Mouse (Mus musculus) intestine, embryonic 16.5 days (tissue): ENCODE data around the gene Slc25a23. TPM values are rescaled to one million over a fixed set of nuclear protein-coding genes. Genes with fewer than 3 reads are reported as not detected.

Experiments used
- ATAC-seq: fragments of 200-750 bp; cut with Nextera tagmentation; 2 replicates; pipeline ENCODE4 v1.8.0; 2017; ENCODE audit warnings: moderate TSS enrichment, moderate library complexity
- H3K27ac ChIP-seq: fragments of 300-500 bp; sonication (generic); 2 replicates; pipeline ENCODE4 v1.5.1; 2014; ENCODE audit warnings: mild to moderate bottlenecking, low read length
- H3K27me3 ChIP-seq: fragments of 300-500 bp; sonication (generic); replicated peaks from 2 replicates; pipeline ENCODE4 v1.6.1; 2014; ENCODE audit warnings: low read length, control low read depth, mixed read lengths; ENCODE audit not compliant: control insufficient read depth, insufficient read depth
- H3K36me3 ChIP-seq: fragments of 300-500 bp; sonication (generic); 2 replicates; pipeline ENCODE4 v1.6.1; 2014; ENCODE audit warnings: low read length, control low read depth; ENCODE audit not compliant: control insufficient read depth, insufficient read depth
- H3K4me1 ChIP-seq: fragments of 300-500 bp; sonication (generic); 2 replicates; pipeline ENCODE4 v1.6.1; 2014; ENCODE audit warnings: low read length, control low read depth, mixed read lengths; ENCODE audit not compliant: control insufficient read depth, insufficient read depth
- H3K4me2 ChIP-seq: fragments of 300-500 bp; sonication (generic); 2 replicates; pipeline ENCODE4 v1.6.1; 2014; ENCODE audit warnings: low read depth, low read length, control low read depth
- H3K4me3 ChIP-seq: fragments of 300-500 bp; sonication (generic); 2 replicates; pipeline ENCODE4 v1.5.1; 2014; ENCODE audit warnings: mild to moderate bottlenecking, low read length
- H3K9ac ChIP-seq: fragments of 300-500 bp; sonication (generic); 2 replicates; pipeline ENCODE4 v1.6.1; 2014; ENCODE audit warnings: low read depth, low read length
- H3K9me3 ChIP-seq: fragments of 300-500 bp; sonication (generic); 2 replicates; pipeline ENCODE4 v1.6.1; 2016; ENCODE audit warnings: low read length, control low read depth; ENCODE audit not compliant: control insufficient read depth
- WGBS: fragments of 180-500 bp; shearing (Covaris S2); extraction: QIAGEN DNeasy Blood & Tissue Kit; methylation state at CpG from one replicate; pipeline ENCODE4 v1.1.7; 2014; 5-methylcytosine and 5-hydroxymethylcytosine counted together
- polyA plus RNA-seq: library from polyadenylated mRNA; unstranded; fragments of >200 nt; fragmentation: Nextera tagmentation; extraction: Ambion mirVana; gene quantifications from 2 replicates; pipeline ENCODE4 v1.2.1, GENCODE M21; 2015

Slc25a23 gene
- polyA plus RNA-seq, 1 experiment from 2014 or later: 5.7 TPM

- Histone ChIP-seq H3K36me3 (peaks cover 26% of the 10 kb centered on the region), H3K9ac (0 out of 2 replicates have a peak overlapping the region, but pooled peaks have one; percentile 21), H3K9me3 (no peaks in the 10 kb centered on the region), H3K27me3 (no peaks in the 10 kb centered on the region), H3K4me2 (0 out of 2 replicates have a peak overlapping the region, but pooled peaks have one; percentile 22), H3K4me3 (no peak overlapping the region; the same call in 1 of the 2 replicates), H3K4me1 (0 out of 2 replicates have a peak, but pooled peaks cover 5% of the 10 kb centered on the region), H3K27ac (no peak overlapping the region)
- WGBS: 72% methylated on average over 2 of the region's 2 CpGs
- ATAC-seq: peak; percentile 1; the same call in 1 of the 2 replicates
Observed at GRCm38 (mm10) chr17:56996506-56996905, 63.2 kb downstream of the Slc25a23 start.

GRCm38 (mm10) chr17:56995046-56995445 lies 64.6 kb downstream of the Slc25a23 start:
- WGBS: 89% methylated on average over 8 of the region's 8 CpGs
- Histone ChIP-seq H3K36me3 (peaks cover 26% of the 10 kb centered on the region), H3K27ac (no peak overlapping the region), H3K9me3 (no peaks in the 10 kb centered on the region), H3K4me1 (peaks cover 12% of the 10 kb centered on the region), H3K4me2 (no peak overlapping the region), H3K4me3 (no peak overlapping the region), H3K9ac (no peak overlapping the region), H3K27me3 (no peaks in the 10 kb centered on the region)
- ATAC-seq: no peak

Other genes with a start within 250 kb of the Slc25a23 start
- 2.5 and 3.4 TPM in 2 replicates for gene Rfx2, start 228.8 kb downstream of the Slc25a23 start, polyA plus RNA-seq
- not detected in 2 replicates for gene Acsbg2, start 185.4 kb downstream of the Slc25a23 start, polyA plus RNA-seq
- 0.12 and 0.17 TPM in 2 replicates for gene 1700061G19Rik, start 184.4 kb downstream of the Slc25a23 start, polyA plus RNA-seq
- 22.6 and 26.2 TPM in 2 replicates for gene Mllt1, start 124.4 kb downstream of the Slc25a23 start, polyA plus RNA-seq
- gene Acer1, start 77.7 kb downstream of the Slc25a23 start, polyA plus RNA-seq: 0.65 and 0.88 TPM in 2 replicates
- gene Clpp, start 69.6 kb downstream of the Slc25a23 start, polyA plus RNA-seq: 157 and 174 TPM in 2 replicates
- gene Alkbh7, start 62.5 kb downstream of the Slc25a23 start, polyA plus RNA-seq: 41.7 and 43.7 TPM in 2 replicates
- gene Pspn, start 59.8 kb downstream of the Slc25a23 start, polyA plus RNA-seq: 0.44 TPM in 1 of 2 replicates, not detected in the other
- 57.9 and 60.9 TPM in 2 replicates for gene Gtf2f1, start 48.6 kb downstream of the Slc25a23 start, polyA plus RNA-seq
- 0.37 and 0.58 TPM in 2 replicates for gene Gm17949, start 48.4 kb downstream of the Slc25a23 start, polyA plus RNA-seq
- gene Khsrp, start 28.3 kb downstream of the Slc25a23 start, polyA plus RNA-seq: 15.7 and 16.7 TPM in 2 replicates
- gene Slc25a41, start 18.2 kb downstream of the Slc25a23 start, polyA plus RNA-seq: not detected in 2 replicates
- 113 TPM in 2 replicates for gene Crb3, start 758 bp downstream of the Slc25a23 start, polyA plus RNA-seq
- 7.4 and 8.1 TPM in 2 replicates for gene Dennd1c, start 18.7 kb upstream of the Slc25a23 start, polyA plus RNA-seq
- gene Tubb4a, start 27.9 kb upstream of the Slc25a23 start, polyA plus RNA-seq: 20.3 and 22.6 TPM in 2 replicates
- 6.0 and 6.2 TPM in 2 replicates for gene Tnfsf9, start 45.5 kb upstream of the Slc25a23 start, polyA plus RNA-seq
- not detected in 2 replicates for gene Cd70, start 89.9 kb upstream of the Slc25a23 start, polyA plus RNA-seq
- 0.21 and 0.43 TPM in 2 replicates for gene Tnfsf14, start 134.3 kb upstream of the Slc25a23 start, polyA plus RNA-seq
- gene C3, start 168.3 kb upstream of the Slc25a23 start, polyA plus RNA-seq: 5.0 and 8.2 TPM in 2 replicates
- gene Gpr108, start 188.6 kb upstream of the Slc25a23 start, polyA plus RNA-seq: 34.9 and 37.0 TPM in 2 replicates
- gene Trip10, start 189.6 kb upstream of the Slc25a23 start, polyA plus RNA-seq: 46.9 and 47.4 TPM in 2 replicates
- gene Vav1, start 219.2 kb upstream of the Slc25a23 start, polyA plus RNA-seq: 2.4 and 2.8 TPM in 2 replicates